Mouse (Mus musculus): ENCODE results near the gene Lsamp. TPM values are rescaled to one million over a fixed set of nuclear protein-coding genes. Genes with fewer than 3 reads are reported as not detected.
A peak's percentile ranks its signal among the peaks of the same experiment; 100 is the strongest.

Lsamp gene
- total RNA-seq, 2 experiments from 2014 or later, result not detected

GRCm38 (mm10) chr16:41820369-41820768, 1836.2 kb downstream of the Lsamp start:
- ATAC-seq (replicated peaks; ENCODE audit: low FRiP score, low TSS enrichment, poor library complexity, severe bottlenecking), result no peak

- ATAC-seq (replicated peaks; ENCODE audit: low FRiP score, low TSS enrichment, poor library complexity, severe bottlenecking), result peak; percentile 73
Measured at GRCm38 (mm10) chr16:41826899-41827604, 1842.9 kb downstream of the Lsamp start.

GRCm38 (mm10) chr16:41827605-41827948, 1843.4 kb downstream of the Lsamp start:
- no peak for ATAC-seq (replicated peaks; ENCODE audit: low FRiP score, low TSS enrichment, poor library complexity, severe bottlenecking)

GRCm38 (mm10) chr16:41834637-41835036, 1850.5 kb downstream of the Lsamp start:
- no peak for ATAC-seq (replicated peaks; ENCODE audit: low FRiP score, low TSS enrichment, poor library complexity, severe bottlenecking)

- ATAC-seq (replicated peaks; ENCODE audit: low FRiP score, low TSS enrichment, poor library complexity, severe bottlenecking), result no peak
Measured at GRCm38 (mm10) chr16:41835745-41836144, 1851.6 kb downstream of the Lsamp start.

GRCm38 (mm10) chr16:41839751-41840404, 1855.7 kb downstream of the Lsamp start:
- no peak for ATAC-seq (replicated peaks; ENCODE audit: low FRiP score, low TSS enrichment, poor library complexity, severe bottlenecking)

GRCm38 (mm10) chr16:41846903-41847302, 1862.7 kb downstream of the Lsamp start:
- ATAC-seq (replicated peaks; ENCODE audit: low FRiP score, low TSS enrichment, poor library complexity, severe bottlenecking), result no peak

- ATAC-seq (replicated peaks; ENCODE audit: low FRiP score, low TSS enrichment, poor library complexity, severe bottlenecking), result no peak
Measured at GRCm38 (mm10) chr16:41871917-41872593, 1887.9 kb downstream of the Lsamp start.

GRCm38 (mm10) chr16:41888546-41889165, 1904.5 kb downstream of the Lsamp start:
- ATAC-seq (replicated peaks; ENCODE audit: low FRiP score, low TSS enrichment, poor library complexity, severe bottlenecking), result no peak

GRCm38 (mm10) chr16:41900783-41901182, 1916.6 kb downstream of the Lsamp start:
- no peak for ATAC-seq (replicated peaks; ENCODE audit: low FRiP score, low TSS enrichment, poor library complexity, severe bottlenecking)

- no peak for ATAC-seq (replicated peaks; ENCODE audit: low FRiP score, low TSS enrichment, poor library complexity, severe bottlenecking)
Measured at GRCm38 (mm10) chr16:41903654-41904053, 1919.5 kb downstream of the Lsamp start.

- ATAC-seq (replicated peaks; ENCODE audit: low FRiP score, low TSS enrichment, poor library complexity, severe bottlenecking), result no peak
Measured at GRCm38 (mm10) chr16:41912584-41913193, 1928.5 kb downstream of the Lsamp start.

- no peak for ATAC-seq (replicated peaks; ENCODE audit: low FRiP score, low TSS enrichment, poor library complexity, severe bottlenecking)
Measured at GRCm38 (mm10) chr16:41913346-41913745, 1929.2 kb downstream of the Lsamp start.

- no peak for ATAC-seq (replicated peaks; ENCODE audit: low FRiP score, low TSS enrichment, poor library complexity, severe bottlenecking)
Measured at GRCm38 (mm10) chr16:41916342-41916741, 1932.2 kb downstream of the Lsamp start.

- no peak for ATAC-seq (replicated peaks; ENCODE audit: low FRiP score, low TSS enrichment, poor library complexity, severe bottlenecking)
Measured at GRCm38 (mm10) chr16:41917057-41917821, 1933.1 kb downstream of the Lsamp start.

- ATAC-seq (replicated peaks; ENCODE audit: low FRiP score, low TSS enrichment, poor library complexity, severe bottlenecking), result no peak
Measured at GRCm38 (mm10) chr16:41929546-41929945, 1945.4 kb downstream of the Lsamp start.

- no peak for ATAC-seq (replicated peaks; ENCODE audit: low FRiP score, low TSS enrichment, poor library complexity, severe bottlenecking)
Measured at GRCm38 (mm10) chr16:41935701-41936100, 1951.5 kb downstream of the Lsamp start.

- ATAC-seq (replicated peaks; ENCODE audit: low FRiP score, low TSS enrichment, poor library complexity, severe bottlenecking), result no peak
Measured at GRCm38 (mm10) chr16:41936908-41937595, 1952.9 kb downstream of the Lsamp start.

- no peak for ATAC-seq (replicated peaks; ENCODE audit: low FRiP score, low TSS enrichment, poor library complexity, severe bottlenecking)
Measured at GRCm38 (mm10) chr16:41937596-41937990, 1953.4 kb downstream of the Lsamp start.
